Mouse (Mus musculus) heart, postnatal 0 days (tissue): Measurements from ENCODE around the gene Ntm. TPM values are rescaled to one million over a fixed set of nuclear protein-coding genes. Genes with fewer than 3 reads are reported as not detected.

Experiments used
- ATAC-seq: fragments of 200-750 bp; cut with Nextera tagmentation; 2 replicates; pipeline ENCODE4 v1.8.0; 2017; ENCODE audit warnings: low read depth, moderate number of reproducible peaks, moderate library complexity; ENCODE audit not compliant: insufficient read depth
- DNase-seq: peaks from one replicate; pipeline ENCODE4 v3.0.0-alpha.2; 2016; ENCODE audit warnings: low spot score
- H3K27ac ChIP-seq: fragments of 300-500 bp; sonication (generic); 2 replicates; pipeline ENCODE4 v1.5.1; 2014; ENCODE audit warnings: low read depth, mild to moderate bottlenecking
- H3K27me3 ChIP-seq: fragments of 300-500 bp; sonication (generic); 2 replicates; pipeline ENCODE4 v1.6.1; 2014; ENCODE audit warnings: low read length, mixed read lengths; ENCODE audit not compliant: control insufficient read depth, insufficient read depth
- H3K36me3 ChIP-seq: fragments of 300-500 bp; sonication (generic); replicated peaks from 2 replicates; pipeline ENCODE4 v1.6.1; 2014; ENCODE audit warnings: low read length, mixed read lengths; ENCODE audit not compliant: control insufficient read depth, insufficient read depth
- H3K4me1 ChIP-seq: fragments of 300-500 bp; sonication (generic); 2 replicates; pipeline ENCODE4 v1.6.1; 2014; ENCODE audit warnings: antibody characterized with exemption; ENCODE audit not compliant: control insufficient read depth, insufficient read depth
- H3K4me2 ChIP-seq: fragments of 300-500 bp; sonication (generic); 2 replicates; pipeline ENCODE4 v1.6.1; 2014; ENCODE audit warnings: low read depth, mild to moderate bottlenecking, low read length, moderate library complexity
- H3K4me3 ChIP-seq: fragments of 300-500 bp; sonication (generic); 2 replicates; pipeline ENCODE4 v1.5.1; 2014; ENCODE audit warnings: low read depth, low read length
- H3K9ac ChIP-seq: fragments of 300-500 bp; sonication (generic); replicated peaks from 2 replicates; pipeline ENCODE4 v1.6.1; 2014; ENCODE audit warnings: low read depth, low read length, mixed read lengths
- H3K9me3 ChIP-seq: fragments of 300-500 bp; sonication (generic); replicated peaks from 2 replicates; pipeline ENCODE4 v1.6.1; 2016; ENCODE audit warnings: low read length; ENCODE audit not compliant: control insufficient read depth
- CTCF ChIP-seq: IDR thresholded peaks from 2 replicates; pipeline ENCODE4 v1.5.1; 2016; ENCODE audit warnings: antibody characterized with exemption, control low read depth, low read depth
- EP300 ChIP-seq: IDR thresholded peaks from 2 replicates; pipeline ENCODE4 v1.6.1; 2016; ENCODE audit warnings: antibody characterized with exemption, low read depth
- WGBS: fragments of 180-500 bp; shearing (Covaris S2); extraction: QIAGEN DNeasy Blood & Tissue Kit; methylation state at CpG from one replicate; pipeline ENCODE4 v1.1.7; 2014; 5-methylcytosine and 5-hydroxymethylcytosine counted together
- polyA plus RNA-seq: library from polyadenylated mRNA; unstranded; fragments of >200 nt; fragmentation: Nextera tagmentation; extraction: Ambion mirVana; gene quantifications from 2 replicates; pipeline ENCODE4 v1.2.1, GENCODE M21; 2015
- total RNA-seq: library from RNA; depleted of rRNA; stranded (reverse); fragments of >200 nt; gene quantifications from 2 replicates; pipeline ENCODE4 v1.2.3, GENCODE M21; 2014; ENCODE audit warnings: low replicate concordance

Gene Ntm
- total and polyA plus RNA-seq, 2 experiments from 2014 or later: 7.1 to 8.8 TPM

- no peak overlapping the region for H3K4me2 ChIP-seq
- no peaks in the 10 kb centered on the region; the same call in 1 of the 2 replicates for H3K27me3 ChIP-seq
- peaks cover 11% of the 10 kb centered on the region; the same call in 1 of the 2 replicates for H3K4me1 ChIP-seq
- 15% methylated on average over 7 of the region's 7 CpGs for WGBS
- no peak overlapping the region for H3K4me3 ChIP-seq
- H3K36me3 ChIP-seq: no peaks in the 10 kb centered on the region
- TF ChIP-seq EP300 (no peak), CTCF (no peak)
- no peak overlapping the region for H3K27ac ChIP-seq
- ATAC-seq: no peak
- no peak for DNase-seq
- H3K9me3 ChIP-seq: no peaks in the 10 kb centered on the region
- H3K9ac ChIP-seq: no peak overlapping the region
Observed at GRCm38 (mm10) chr9:29433156-29433555, 529.8 kb downstream of the Ntm start.

- no peak for ATAC-seq
- peaks cover 11% of the 10 kb centered on the region; the same call in 1 of the 2 replicates for H3K4me1 ChIP-seq
- TF ChIP-seq CTCF (no peak), EP300 (no peak)
- H3K27me3 ChIP-seq: no peaks in the 10 kb centered on the region; the same call in 1 of the 2 replicates
- H3K4me3 ChIP-seq: no peak overlapping the region
- H3K4me2 ChIP-seq: no peak overlapping the region
- no peaks in the 10 kb centered on the region for H3K36me3 ChIP-seq
- no peak overlapping the region for H3K27ac ChIP-seq
- H3K9me3 ChIP-seq: no peaks in the 10 kb centered on the region
- 79% methylated on average over 9 of the region's 9 CpGs for WGBS
- DNase-seq: no peak
- no peak overlapping the region for H3K9ac ChIP-seq
Observed at GRCm38 (mm10) chr9:29431590-29431989, 531.4 kb downstream of the Ntm start.

- Histone ChIP-seq H3K4me1 (peaks cover 11% of the 10 kb centered on the region; the same call in 1 of the 2 replicates), H3K27ac (no peak overlapping the region), H3K4me2 (no peak overlapping the region), H3K27me3 (no peaks in the 10 kb centered on the region; the same call in 1 of the 2 replicates), H3K9me3 (no peaks in the 10 kb centered on the region), H3K9ac (no peak overlapping the region), H3K36me3 (no peaks in the 10 kb centered on the region), H3K4me3 (no peak overlapping the region)
- TF ChIP-seq EP300 (no peak), CTCF (no peak)
- no peak for ATAC-seq
- WGBS: 74% methylated on average over 3 of the region's 3 CpGs
- no peak for DNase-seq
Observed at GRCm38 (mm10) chr9:29430189-29430588, 532.8 kb downstream of the Ntm start.

GRCm38 (mm10) chr9:29428322-29428721 is 534.6 kb downstream of the Ntm start:
- no peaks in the 10 kb centered on the region; the same call in 1 of the 2 replicates for H3K27me3 ChIP-seq
- H3K9me3 ChIP-seq: no peaks in the 10 kb centered on the region
- no peak for TF ChIP-seq EP300
- TF ChIP-seq CTCF: no peak
- peaks cover 4% of the 10 kb centered on the region; the same call in 1 of the 2 replicates for H3K4me1 ChIP-seq
- no peak overlapping the region for H3K4me2 ChIP-seq
- no peaks in the 10 kb centered on the region for H3K36me3 ChIP-seq
- ATAC-seq (no peak), DNase-seq (no peak)
- WGBS: 11% methylated on average over 7 of the region's 7 CpGs
- no peak overlapping the region for H3K4me3 ChIP-seq
- no peak overlapping the region for H3K27ac ChIP-seq
- no peak overlapping the region for H3K9ac ChIP-seq

GRCm38 (mm10) chr9:29426261-29426660 is 536.7 kb downstream of the Ntm start:
- WGBS: 92% methylated on average over 2 of the region's 2 CpGs
- H3K4me3 ChIP-seq: no peak overlapping the region
- TF ChIP-seq CTCF: no peak
- TF ChIP-seq EP300: no peak
- H3K27ac ChIP-seq: no peak overlapping the region
- H3K36me3 ChIP-seq: no peaks in the 10 kb centered on the region
- DNase-seq (no peak), ATAC-seq (no peak)
- 0 out of 2 replicates have a peak, but pooled peaks cover 3% of the 10 kb centered on the region for H3K4me1 ChIP-seq
- no peaks in the 10 kb centered on the region for H3K9me3 ChIP-seq
- no peak overlapping the region for H3K9ac ChIP-seq
- no peaks in the 10 kb centered on the region; the same call in 1 of the 2 replicates for H3K27me3 ChIP-seq
- no peak overlapping the region for H3K4me2 ChIP-seq

- no peak for TF ChIP-seq EP300
- peak; percentile 40 for TF ChIP-seq CTCF
- Histone ChIP-seq H3K36me3 (no peaks in the 10 kb centered on the region), H3K4me3 (no peak overlapping the region), H3K9me3 (no peaks in the 10 kb centered on the region), H3K4me1 (no peaks in the 10 kb centered on the region), H3K9ac (no peak overlapping the region), H3K27me3 (peaks cover 28% of the 10 kb centered on the region), H3K27ac (no peak overlapping the region), H3K4me2 (no peak overlapping the region)
- 77% methylated on average over 2 of the region's 2 CpGs for WGBS
- no peak for DNase-seq
- ATAC-seq: no peak
Observed at GRCm38 (mm10) chr9:29415578-29415977, 547.4 kb downstream of the Ntm start.
